Mouse (Mus musculus): ENCODE results near the gene Fam160a1. TPM values are rescaled to one million over a fixed set of nuclear protein-coding genes. Genes with fewer than 3 reads are reported as not detected.

The Fam160a1 gene
- polyA plus RNA-seq, 1 experiment from 2014 or later, result 0.42 TPM

DNA sequence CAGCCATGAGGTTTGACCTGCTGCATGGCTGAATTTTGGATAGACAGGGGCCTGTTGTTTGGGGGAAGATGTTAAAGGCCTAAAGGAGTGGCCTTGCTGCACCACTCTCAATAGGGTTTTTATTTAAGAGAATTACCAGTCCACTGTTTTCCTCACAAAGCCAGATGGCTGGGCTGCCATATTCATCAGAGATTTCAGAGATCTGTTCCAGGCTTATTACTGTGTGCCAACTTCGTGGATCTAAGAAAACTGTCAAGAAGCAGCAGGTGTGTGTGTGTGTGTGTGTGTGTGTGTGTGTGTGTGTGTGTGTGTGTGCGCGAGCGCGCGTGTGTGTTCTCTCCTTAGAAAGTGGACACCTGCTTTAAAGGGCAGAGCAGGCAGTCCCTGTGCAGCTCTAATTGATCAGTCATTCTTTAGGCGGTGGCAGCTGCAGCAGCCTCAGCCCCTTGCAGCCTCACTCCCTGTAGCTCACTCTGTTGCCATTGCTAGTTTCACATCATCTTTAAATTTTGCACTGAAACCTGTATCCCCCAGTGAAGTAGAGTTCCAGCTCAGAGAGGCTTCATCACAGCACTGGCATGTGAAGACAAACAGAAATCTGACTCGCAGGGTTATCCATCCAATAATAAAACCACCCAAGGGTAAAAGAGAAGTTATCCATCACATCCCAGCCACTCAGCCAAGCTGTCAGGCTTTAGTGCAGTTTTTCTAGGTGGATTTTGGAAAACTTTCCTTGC, 182.5 kb downstream of the Fam160a1 start:
- 82% methylated on average over 8 of the region's 8 CpGs for WGBS (ENCODE audit: insufficient replicate concordance)
- Histone ChIP-seq H3K4me2 (ENCODE audit: low read depth, low read length) (no peak overlapping the region), H3K4me3 (ENCODE audit: low read depth, low read length) (no peak overlapping the region), H3K9ac (ENCODE audit: low read depth, low read length) (no peak overlapping the region), H3K27me3 (ENCODE audit: control insufficient read depth, insufficient read depth, low read depth, low read length) (no peaks in the 10 kb centered on the region), H3K27ac (ENCODE audit: low read length) (no peak overlapping the region), H3K9me3 (replicated peaks; ENCODE audit: control insufficient read depth, low read length) (no peaks in the 10 kb centered on the region), H3K4me1 (ENCODE audit: control insufficient read depth, low read depth, low read length) (no peaks in the 10 kb centered on the region), H3K36me3 (ENCODE audit: control insufficient read depth, insufficient read depth) (no peaks in the 10 kb centered on the region)
- no peak for ATAC-seq (ENCODE audit: low read depth)

DNA sequence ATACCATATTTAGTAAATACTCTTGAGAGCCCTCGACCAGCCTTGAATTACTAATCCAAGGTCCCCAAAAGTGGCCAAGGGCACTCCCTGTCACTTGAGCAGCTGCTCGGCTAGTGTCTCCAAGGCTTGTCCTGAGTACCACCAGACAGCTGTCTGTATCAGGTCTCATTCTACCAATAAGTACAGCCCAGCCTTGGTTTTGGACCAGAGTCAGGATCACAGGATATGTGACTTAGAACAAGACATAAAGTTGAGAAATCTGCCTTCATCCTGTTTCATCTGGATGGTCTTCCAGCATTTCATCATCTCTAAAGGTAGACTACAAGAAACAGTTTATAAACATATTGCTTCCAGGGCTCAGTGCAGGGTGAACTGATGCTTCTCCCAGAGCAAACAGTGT, 183.4 kb downstream of the Fam160a1 start:
- H3K4me2 ChIP-seq (ENCODE audit: low read depth, low read length), result no peak overlapping the region
- no peak overlapping the region for H3K9ac ChIP-seq (ENCODE audit: low read depth, low read length)
- no peak overlapping the region for H3K27ac ChIP-seq (ENCODE audit: low read length)
- 62% methylated on average over 2 of the region's 2 CpGs for WGBS (ENCODE audit: insufficient replicate concordance)
- no peaks in the 10 kb centered on the region for H3K4me1 ChIP-seq (ENCODE audit: control insufficient read depth, low read depth, low read length)
- H3K36me3 ChIP-seq (ENCODE audit: control insufficient read depth, insufficient read depth), result no peaks in the 10 kb centered on the region
- no peak for ATAC-seq (ENCODE audit: low read depth)
- no peaks in the 10 kb centered on the region for H3K27me3 ChIP-seq (ENCODE audit: control insufficient read depth, insufficient read depth, low read depth, low read length)
- H3K4me3 ChIP-seq (ENCODE audit: low read depth, low read length), result no peak overlapping the region
- no peaks in the 10 kb centered on the region for H3K9me3 ChIP-seq (replicated peaks; ENCODE audit: control insufficient read depth, low read length)

DNA sequence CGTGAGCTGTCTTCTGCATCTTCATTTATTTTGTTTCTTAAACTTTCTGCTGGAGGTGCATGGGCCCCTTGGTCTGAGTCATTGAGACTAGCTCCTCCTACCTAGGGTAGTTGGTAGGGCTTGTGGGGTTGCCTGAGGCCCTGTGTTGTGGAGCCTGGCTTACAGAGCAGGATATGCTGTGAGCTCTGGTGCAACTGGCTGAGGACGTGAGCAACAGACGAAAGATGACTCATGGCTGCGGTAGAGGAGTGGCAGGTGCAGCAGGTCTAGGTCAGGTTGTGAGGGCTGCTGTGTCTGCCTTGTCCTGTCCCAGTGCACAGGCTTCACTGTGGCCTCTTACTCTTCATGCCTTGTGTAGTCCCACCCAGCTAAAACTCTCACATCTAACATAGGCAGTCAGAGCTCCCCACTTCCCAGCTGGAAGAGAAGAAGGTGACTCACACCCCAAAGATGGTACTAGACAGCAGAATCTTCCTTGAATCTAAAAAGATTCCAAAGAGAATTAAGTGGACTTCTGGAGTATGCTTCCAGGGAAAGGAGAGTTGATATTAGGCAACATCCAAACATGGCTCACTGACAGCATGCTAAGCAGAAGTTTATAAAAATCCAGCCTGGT, 187.1 kb downstream of the Fam160a1 start:
- no peak overlapping the region for H3K4me3 ChIP-seq (ENCODE audit: low read depth, low read length)
- H3K9me3 ChIP-seq (replicated peaks; ENCODE audit: control insufficient read depth, low read length), result no peaks in the 10 kb centered on the region
- no peaks in the 10 kb centered on the region for H3K27me3 ChIP-seq (ENCODE audit: control insufficient read depth, insufficient read depth, low read depth, low read length)
- no peaks in the 10 kb centered on the region for H3K4me1 ChIP-seq (ENCODE audit: control insufficient read depth, low read depth, low read length)
- H3K9ac ChIP-seq (ENCODE audit: low read depth, low read length), result no peak overlapping the region
- 85% methylated on average over 4 of the region's 4 CpGs for WGBS (ENCODE audit: insufficient replicate concordance)
- no peak overlapping the region for H3K27ac ChIP-seq (ENCODE audit: low read length)
- H3K4me2 ChIP-seq (ENCODE audit: low read depth, low read length), result no peak overlapping the region
- no peak for ATAC-seq (ENCODE audit: low read depth)
- no peaks in the 10 kb centered on the region for H3K36me3 ChIP-seq (ENCODE audit: control insufficient read depth, insufficient read depth)

DNA sequence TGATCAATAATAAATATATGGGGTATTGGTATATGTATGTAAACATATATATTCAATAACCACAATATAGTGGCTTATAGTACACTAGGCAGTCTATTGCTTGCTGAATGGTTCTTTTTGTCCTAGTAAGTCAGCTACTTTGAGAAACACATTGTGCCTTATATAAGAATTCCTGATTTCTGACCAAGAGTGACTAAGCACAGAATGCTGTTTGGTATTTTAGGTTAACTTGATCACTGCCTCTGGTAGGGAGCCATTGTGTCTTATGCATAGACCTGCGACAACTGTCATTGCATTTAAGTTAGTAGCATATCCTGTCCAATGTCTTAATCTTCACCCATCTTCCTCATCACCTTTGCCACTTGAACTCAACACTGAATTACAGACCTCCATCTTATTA, 197.3 kb downstream of the Fam160a1 start:
- Histone ChIP-seq H3K9me3 (replicated peaks; ENCODE audit: control insufficient read depth, low read length) (no peaks in the 10 kb centered on the region), H3K27ac (ENCODE audit: low read length) (no peak overlapping the region), H3K4me3 (ENCODE audit: low read depth, low read length) (no peak overlapping the region), H3K9ac (ENCODE audit: low read depth, low read length) (no peak overlapping the region), H3K4me1 (ENCODE audit: control insufficient read depth, low read depth, low read length) (no peaks in the 10 kb centered on the region), H3K4me2 (ENCODE audit: low read depth, low read length) (no peak overlapping the region), H3K27me3 (ENCODE audit: control insufficient read depth, insufficient read depth, low read depth, low read length) (no peaks in the 10 kb centered on the region), H3K36me3 (ENCODE audit: control insufficient read depth, insufficient read depth) (no peaks in the 10 kb centered on the region; the same call in 1 of the 2 replicates)
- WGBS (ENCODE audit: insufficient replicate concordance), result 76% methylated on average over 1 of the region's 1 CpGs
- ATAC-seq (ENCODE audit: low read depth), result no peak

DNA sequence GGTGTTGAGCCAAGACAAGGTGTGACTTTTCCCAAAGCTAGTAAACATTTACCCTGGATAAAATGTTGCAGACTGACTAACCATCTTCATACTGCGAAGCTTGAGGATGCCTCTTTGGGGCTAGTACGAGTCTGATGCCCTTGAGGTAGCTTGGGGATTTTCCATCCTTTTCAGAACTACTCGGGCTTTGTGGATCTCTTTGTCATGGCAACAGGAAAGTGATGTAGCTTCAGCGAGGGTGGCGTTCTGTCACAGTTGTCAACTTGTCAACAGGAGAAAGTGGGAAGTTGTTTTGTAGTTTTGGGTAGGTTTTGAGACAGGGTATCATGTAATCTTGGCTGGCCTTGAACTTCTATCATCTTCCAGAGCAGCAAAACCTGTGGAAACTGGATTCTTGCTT, 197.7 kb downstream of the Fam160a1 start:
- WGBS (ENCODE audit: insufficient replicate concordance), result 73% methylated on average over 5 of the region's 5 CpGs
- H3K36me3 ChIP-seq (ENCODE audit: control insufficient read depth, insufficient read depth), result no peaks in the 10 kb centered on the region; the same call in 1 of the 2 replicates
- no peak overlapping the region for H3K4me3 ChIP-seq (ENCODE audit: low read depth, low read length)
- ATAC-seq (ENCODE audit: low read depth), result no peak
- H3K27ac ChIP-seq (ENCODE audit: low read length), result no peak overlapping the region
- no peaks in the 10 kb centered on the region for H3K9me3 ChIP-seq (replicated peaks; ENCODE audit: control insufficient read depth, low read length)
- no peak overlapping the region for H3K4me2 ChIP-seq (ENCODE audit: low read depth, low read length)
- no peak overlapping the region for H3K9ac ChIP-seq (ENCODE audit: low read depth, low read length)
- no peaks in the 10 kb centered on the region for H3K27me3 ChIP-seq (ENCODE audit: control insufficient read depth, insufficient read depth, low read depth, low read length)
- no peaks in the 10 kb centered on the region for H3K4me1 ChIP-seq (ENCODE audit: control insufficient read depth, low read depth, low read length)

DNA sequence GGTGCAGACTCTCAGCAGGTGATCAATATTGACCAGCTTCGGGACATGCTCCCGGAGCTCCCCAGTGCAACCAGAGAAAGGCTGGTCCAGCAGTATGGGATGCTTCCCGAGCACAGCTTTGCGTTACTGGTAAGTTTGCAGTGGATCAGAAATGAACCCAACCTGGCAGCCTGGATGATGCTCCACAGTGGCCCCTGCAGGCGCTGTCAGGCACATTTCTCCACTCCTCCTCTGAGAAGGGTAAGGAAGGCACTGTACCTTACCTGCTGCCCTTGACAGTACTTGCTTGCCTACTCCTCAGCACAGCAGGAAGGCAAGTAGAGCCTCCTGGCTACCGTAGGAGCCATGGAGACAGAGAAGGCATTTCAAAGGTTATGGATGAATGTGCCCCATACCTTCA, 198.2 kb downstream of the Fam160a1 start:
- H3K9me3 ChIP-seq (replicated peaks; ENCODE audit: control insufficient read depth, low read length), result no peaks in the 10 kb centered on the region
- H3K27ac ChIP-seq (ENCODE audit: low read length), result no peak overlapping the region
- H3K36me3 ChIP-seq (ENCODE audit: control insufficient read depth, insufficient read depth), result no peaks in the 10 kb centered on the region; the same call in 1 of the 2 replicates
- H3K4me1 ChIP-seq (ENCODE audit: control insufficient read depth, low read depth, low read length), result no peaks in the 10 kb centered on the region
- H3K27me3 ChIP-seq (ENCODE audit: control insufficient read depth, insufficient read depth, low read depth, low read length), result no peaks in the 10 kb centered on the region
- no peak overlapping the region for H3K4me3 ChIP-seq (ENCODE audit: low read depth, low read length)
- H3K9ac ChIP-seq (ENCODE audit: low read depth, low read length), result no peak overlapping the region
- no peak for ATAC-seq (ENCODE audit: low read depth)
- 70% methylated on average over 6 of the region's 6 CpGs for WGBS (ENCODE audit: insufficient replicate concordance)
- no peak overlapping the region for H3K4me2 ChIP-seq (ENCODE audit: low read depth, low read length)

DNA sequence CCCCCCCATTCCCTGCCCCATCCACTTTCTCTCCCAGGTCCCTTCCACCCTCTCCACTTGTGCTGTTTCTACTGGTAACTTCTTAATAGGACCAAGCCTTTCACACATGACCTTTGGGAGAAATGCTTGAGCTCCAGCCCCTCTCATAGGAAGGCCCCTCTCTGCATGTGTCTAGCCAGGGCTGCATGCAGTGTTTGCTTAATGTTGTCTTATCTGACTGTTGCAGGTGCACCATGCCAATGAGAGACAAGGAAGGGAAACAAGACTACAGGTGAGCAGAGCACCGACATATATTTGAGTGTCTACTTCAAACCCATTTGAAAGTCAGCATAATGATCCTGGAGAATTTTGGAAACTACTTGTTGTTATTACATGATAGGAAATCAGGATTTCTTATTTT, 200.7 kb downstream of the Fam160a1 start:
- no peaks in the 10 kb centered on the region; the same call in 1 of the 2 replicates for H3K36me3 ChIP-seq (ENCODE audit: control insufficient read depth, insufficient read depth)
- H3K9me3 ChIP-seq (replicated peaks; ENCODE audit: control insufficient read depth, low read length), result no peaks in the 10 kb centered on the region
- no peak overlapping the region for H3K4me2 ChIP-seq (ENCODE audit: low read depth, low read length)
- ATAC-seq (ENCODE audit: low read depth), result no peak
- no peaks in the 10 kb centered on the region for H3K27me3 ChIP-seq (ENCODE audit: control insufficient read depth, insufficient read depth, low read depth, low read length)
- WGBS (ENCODE audit: insufficient replicate concordance), result 41% methylated on average over 1 of the region's 1 CpGs
- no peak overlapping the region for H3K4me3 ChIP-seq (ENCODE audit: low read depth, low read length)
- H3K9ac ChIP-seq (ENCODE audit: low read depth, low read length), result no peak overlapping the region
- no peaks in the 10 kb centered on the region for H3K4me1 ChIP-seq (ENCODE audit: control insufficient read depth, low read depth, low read length)
- H3K27ac ChIP-seq (ENCODE audit: low read length), result no peak overlapping the region

Other genes with a start within 250 kb of the Fam160a1 start
- gene Gatb, start 243.2 kb downstream of the Fam160a1 start, polyA plus RNA-seq (2015; fragmentation: Nextera tagmentation; extraction: Ambion mirVana), result 16.4 and 16.9 TPM in 2 replicates
- 0.17 and 0.20 TPM in 2 replicates for gene Glt28d2, start 70.2 kb upstream of the Fam160a1 start, polyA plus RNA-seq (2015; fragmentation: Nextera tagmentation; extraction: Ambion mirVana)
- 0.06 and 0.65 TPM in 2 replicates for gene Gm37240, start 70.2 kb upstream of the Fam160a1 start, polyA plus RNA-seq (2015; fragmentation: Nextera tagmentation; extraction: Ambion mirVana)
- gene Sh3d19, start 153.8 kb upstream of the Fam160a1 start, polyA plus RNA-seq (2015; fragmentation: Nextera tagmentation; extraction: Ambion mirVana), result 6.6 and 8.4 TPM in 2 replicates
- gene Prss48, start 185.2 kb upstream of the Fam160a1 start, polyA plus RNA-seq (2015; fragmentation: Nextera tagmentation; extraction: Ambion mirVana), result not detected in 2 replicates